Mouse (Mus musculus) embryonic stem cell, embryonic (primary cell): ENCODE measurements at regions not wholly inside any gene's neighbourhood (a gene's known extent, or its start where the extent isn't known, plus 50 kb on each side); places are given as distances from the start of the nearest gene placed in this dataset.

Experiments
- CTCF ChIA-PET, 4 experiments: fragments of 300-600 bp in 2 of 4; fragments of 350-600 bp in 2 of 4; sonication (Branson Sonifier 250); formaldehyde crosslinking; loops; one replicate each; lab custom pipeline; 2022; ENCODE audit warnings: inconsistent platforms in 2 of 4; lab: Charles Lee
- POLR2A ChIA-PET, 4 experiments: fragments of 300-600 bp in 2 of 4; fragments of 350-600 bp in 2 of 4; sonication (Branson Sonifier 250); formaldehyde crosslinking; loops; one replicate each; lab custom pipeline; 2022; ENCODE audit warnings: antibody characterized with exemption in 4 of 4, inconsistent platforms in 1 of 4; lab: Charles Lee

GRCm38 (mm10) chr15:103834198-103834597 is 64.9 kb downstream of the Mucl2 start:
- CTCF ChIA-PET: interaction anchor here in 1 of 4 experiments (0.7 kb wide), 1 partner anchor 1092 kb away, joined by 4 read pairs; no protein-coding TSS in a partner anchor

More at GRCm38 (mm10) chr15:103834198-103834597, 64.9 kb downstream of the Mucl2 start:
- POLR2A ChIA-PET: no interaction called here
